Mouse (Mus musculus): Measurements from ENCODE around the gene Antxr2.

Gene Antxr2

GRCm38 (mm10) chr5:98030902-98031641 lies at the start of gene Antxr2:
Gene Antxr2 (minus strand): TSS chr5:98031043.
- no peak for DNase-seq (ENCODE audit: extremely low spot score, low read depth, low spot score)

DNA sequence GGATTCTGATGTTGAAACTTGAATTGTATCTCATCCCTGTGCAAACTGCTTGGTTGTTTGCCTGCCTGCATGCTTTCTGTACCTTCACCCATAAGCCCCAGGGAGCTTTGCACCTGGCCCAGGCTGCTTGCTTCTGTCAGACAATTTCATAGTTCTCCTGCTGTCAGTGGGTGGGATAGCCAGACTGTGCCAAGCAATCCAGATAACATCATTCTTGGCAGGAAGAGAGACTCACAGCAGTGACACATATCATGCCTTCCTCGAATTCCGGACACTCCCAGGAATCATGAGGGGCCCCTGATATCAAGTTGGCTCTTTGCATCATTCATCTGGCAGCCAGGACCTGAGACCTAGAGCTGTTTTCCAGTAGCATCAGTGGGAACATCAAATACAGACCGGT lies 45.8 kb upstream of the Antxr2 start:
- DNase-seq (ENCODE audit: extremely low spot score, low read depth, low spot score), result no peak

DNA sequence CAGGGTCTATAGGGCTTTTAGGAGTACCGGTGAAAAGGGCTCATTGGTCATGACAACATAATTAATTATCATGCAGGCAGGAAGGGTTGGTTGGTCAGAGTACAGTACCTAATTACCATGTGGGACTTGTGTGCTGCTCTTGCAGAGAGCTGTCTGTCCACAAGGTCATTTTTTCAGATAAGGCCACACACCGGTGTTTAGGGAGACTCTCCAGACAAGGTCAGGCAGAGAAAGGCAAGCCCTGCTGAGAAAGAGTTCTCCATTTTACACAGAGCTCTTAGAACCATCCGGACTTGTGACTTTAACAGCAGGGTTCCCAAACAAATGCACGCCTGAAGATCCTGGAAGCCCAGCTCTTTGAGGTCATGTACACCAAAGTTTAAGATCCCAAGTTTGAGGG lies 38.3 kb upstream of the Antxr2 start:
- DNase-seq (ENCODE audit: extremely low spot score, low read depth, low spot score), result no peak

- no peak for DNase-seq (ENCODE audit: extremely low spot score, low read depth, low spot score)
Observed at GRCm38 (mm10) chr5:98055275-98055674, 24.4 kb upstream of the Antxr2 start.

DNA sequence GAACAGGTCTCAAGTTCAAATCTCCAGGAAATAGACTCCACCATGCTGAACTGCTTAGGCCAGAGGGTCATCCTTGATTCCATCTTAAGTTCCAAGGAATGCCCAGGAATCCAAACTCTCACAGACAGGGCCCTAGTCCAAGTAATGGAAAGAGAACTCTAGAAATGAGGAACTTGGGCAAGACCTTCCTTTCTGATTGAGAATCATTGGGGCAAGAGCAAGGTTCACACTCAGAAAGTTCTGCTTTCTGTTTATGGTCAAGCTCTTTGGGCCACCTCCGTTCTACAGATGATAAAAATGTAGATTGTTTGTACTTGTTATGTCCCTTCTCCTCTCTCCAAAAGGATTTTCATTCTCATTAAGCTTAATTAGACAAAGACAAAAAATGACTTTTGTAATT lies 24.0 kb upstream of the Antxr2 start:
- no peak for DNase-seq (ENCODE audit: extremely low spot score, low read depth, low spot score)

DNA sequence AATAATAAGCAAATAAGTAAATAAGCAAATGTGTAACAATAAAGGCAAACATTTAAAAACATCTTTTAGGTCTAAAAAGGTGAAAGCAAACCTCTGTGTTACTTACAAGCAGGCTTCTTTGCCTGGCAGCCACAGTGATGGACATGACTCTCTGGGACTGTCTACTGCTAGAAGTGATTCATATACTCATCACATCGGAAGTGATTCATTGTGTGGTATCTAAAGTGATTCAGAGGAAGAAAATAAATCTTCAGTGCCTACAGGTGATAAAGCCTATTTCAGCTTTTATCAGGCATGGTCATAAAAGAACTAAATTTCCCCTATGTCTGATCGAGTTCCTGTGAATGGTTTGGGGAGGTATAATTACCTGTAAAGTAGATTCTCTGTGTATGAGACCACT lies 4.1 kb upstream of the Antxr2 start:
- DNase-seq (ENCODE audit: extremely low spot score, low read depth, low spot score), result no peak

DNA sequence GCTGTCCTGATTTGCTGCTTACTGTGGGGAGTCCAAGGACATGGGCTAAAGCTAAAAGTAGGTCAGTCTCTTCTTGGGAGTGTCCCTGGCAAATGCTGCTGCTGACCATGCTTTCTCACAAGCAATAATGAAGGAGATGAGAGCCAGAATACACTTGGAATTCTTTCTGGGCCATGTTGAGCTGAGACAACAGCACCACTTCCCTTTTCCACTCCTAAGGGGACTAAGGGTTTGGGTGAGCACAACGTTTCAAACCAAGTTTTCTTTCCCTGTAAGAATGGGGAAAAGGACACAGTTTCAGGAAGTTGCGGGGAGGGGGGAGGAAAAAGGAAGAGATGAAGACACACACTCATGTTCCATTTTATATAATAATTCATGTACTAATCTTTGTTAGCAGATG lies 3.4 kb upstream of the Antxr2 start:
- no peak for DNase-seq (ENCODE audit: extremely low spot score, low read depth, low spot score)

GRCm38 (mm10) chr5:98032803-98033420 lies 2.1 kb upstream of the Antxr2 start:
- DNase-seq (ENCODE audit: extremely low spot score, low read depth, low spot score), result no peak

- DNase-seq (ENCODE audit: extremely low spot score, low read depth, low spot score), result peak; percentile 41
Observed at GRCm38 (mm10) chr5:98030091-98030901, 547 bp downstream of the Antxr2 start.

DNA sequence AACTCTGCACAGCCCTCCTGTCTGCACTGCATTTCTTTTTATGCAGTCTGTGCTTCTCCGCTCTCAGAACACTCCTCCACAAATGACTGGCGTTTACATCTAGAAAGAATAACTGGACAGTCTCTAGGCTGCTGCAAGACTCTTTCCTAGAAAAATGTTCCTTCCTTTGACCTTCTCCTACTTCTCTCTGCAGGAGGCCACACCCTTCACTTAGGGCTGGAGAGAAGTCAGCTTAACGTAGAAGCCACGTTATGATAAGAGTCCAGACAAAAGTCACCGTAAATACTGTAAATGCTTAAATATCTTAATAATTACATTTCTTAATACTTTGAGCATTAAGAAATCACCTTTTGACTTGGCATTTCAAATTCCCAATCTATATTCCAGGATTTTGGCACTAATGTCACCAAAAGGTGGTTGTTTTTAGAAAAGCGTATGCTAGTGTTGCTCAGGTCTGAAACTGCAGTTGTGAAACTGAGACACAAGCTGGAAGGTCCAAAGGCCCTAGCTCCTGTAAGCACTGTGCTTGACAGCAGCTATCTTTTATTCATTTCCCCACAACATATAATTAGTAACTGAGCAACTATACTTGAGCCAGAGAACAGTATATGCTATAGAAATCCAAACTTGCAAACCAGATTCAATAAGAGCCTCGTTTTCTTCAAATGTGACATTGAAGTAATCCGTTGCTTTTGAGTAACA lies 3.0 kb downstream of the Antxr2 start:
- no peak for DNase-seq (ENCODE audit: extremely low spot score, low read depth, low spot score)

- no peak for DNase-seq (ENCODE audit: extremely low spot score, low read depth, low spot score)
Observed at GRCm38 (mm10) chr5:98025921-98026320, 4.9 kb downstream of the Antxr2 start.

- DNase-seq (ENCODE audit: extremely low spot score, low read depth, low spot score), result no peak
Observed at GRCm38 (mm10) chr5:98024545-98024944, 6.3 kb downstream of the Antxr2 start.

- no peak for DNase-seq (ENCODE audit: extremely low spot score, low read depth, low spot score)
Observed at GRCm38 (mm10) chr5:98021518-98021917, 9.3 kb downstream of the Antxr2 start.

DNA sequence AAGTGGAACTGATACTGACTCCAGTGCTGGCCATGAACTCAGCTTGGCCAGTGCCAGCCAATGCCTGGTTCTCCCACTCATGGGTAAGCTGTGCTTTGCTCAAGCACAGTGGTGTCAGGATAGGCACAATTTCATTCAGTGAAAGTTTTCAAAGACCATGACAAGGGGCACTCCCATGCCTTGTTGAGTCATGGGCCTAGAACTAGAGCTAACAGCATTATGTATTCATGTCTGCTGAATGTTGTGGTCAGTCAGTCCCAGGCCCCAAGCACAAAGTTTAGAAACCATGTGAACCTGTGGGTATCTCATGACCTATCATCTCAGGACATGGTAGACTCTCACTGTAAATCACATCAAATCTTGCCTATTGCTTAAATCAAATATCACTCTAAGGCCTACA lies 10.2 kb downstream of the Antxr2 start:
- DNase-seq (ENCODE audit: extremely low spot score, low read depth, low spot score), result no peak

GRCm38 (mm10) chr5:98019396-98019795 lies 11.4 kb downstream of the Antxr2 start:
- no peak for DNase-seq (ENCODE audit: extremely low spot score, low read depth, low spot score)

- no peak for DNase-seq (ENCODE audit: extremely low spot score, low read depth, low spot score)
Observed at GRCm38 (mm10) chr5:98018162-98018561, 12.7 kb downstream of the Antxr2 start.

DNA sequence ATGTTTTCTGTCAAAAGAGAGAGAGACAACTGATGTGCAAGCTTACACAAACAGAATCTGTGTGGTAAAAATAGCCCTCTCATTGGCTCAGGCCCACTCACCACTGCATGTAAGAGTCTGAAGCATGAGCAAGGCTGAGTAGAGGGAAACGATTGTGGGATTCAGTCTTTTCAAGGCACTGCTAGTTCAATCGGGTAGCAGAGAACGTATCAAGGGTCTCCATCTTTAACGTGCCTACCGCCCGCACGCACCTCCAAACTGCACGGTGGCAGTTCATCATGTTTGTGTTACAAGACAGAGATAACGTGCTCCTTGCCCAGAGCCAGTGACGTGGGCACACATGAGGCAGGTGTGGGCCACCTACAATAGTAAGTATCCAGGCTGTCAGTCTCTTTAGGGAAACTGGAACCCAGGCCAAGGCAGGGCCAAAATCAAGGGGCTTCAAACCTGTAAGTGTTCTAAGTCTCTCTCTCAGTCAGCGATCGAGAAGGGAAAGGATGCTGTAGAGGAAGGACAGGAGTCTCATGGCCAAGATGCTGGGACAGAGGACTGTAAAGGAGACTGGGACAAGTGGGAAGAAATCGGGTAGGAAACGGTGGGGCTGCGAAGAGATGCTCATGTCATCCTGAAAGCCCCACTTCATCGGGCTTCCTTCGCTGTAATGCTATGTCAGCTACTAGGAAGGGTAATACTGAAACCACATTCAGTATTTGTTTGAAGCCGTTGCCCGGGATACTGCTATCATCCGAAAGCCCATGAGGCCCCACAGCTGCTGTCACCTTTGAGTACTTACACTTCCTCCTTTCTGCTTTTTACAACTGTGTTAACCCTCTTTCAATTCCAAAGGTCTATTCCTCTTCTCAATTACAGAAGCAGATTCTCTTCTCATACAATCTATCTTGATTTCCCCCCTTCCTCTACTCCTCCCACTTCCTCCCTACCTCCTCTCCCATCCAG lies 14.3 kb downstream of the Antxr2 start:
- no peak for DNase-seq (ENCODE audit: extremely low spot score, low read depth, low spot score)

DNA sequence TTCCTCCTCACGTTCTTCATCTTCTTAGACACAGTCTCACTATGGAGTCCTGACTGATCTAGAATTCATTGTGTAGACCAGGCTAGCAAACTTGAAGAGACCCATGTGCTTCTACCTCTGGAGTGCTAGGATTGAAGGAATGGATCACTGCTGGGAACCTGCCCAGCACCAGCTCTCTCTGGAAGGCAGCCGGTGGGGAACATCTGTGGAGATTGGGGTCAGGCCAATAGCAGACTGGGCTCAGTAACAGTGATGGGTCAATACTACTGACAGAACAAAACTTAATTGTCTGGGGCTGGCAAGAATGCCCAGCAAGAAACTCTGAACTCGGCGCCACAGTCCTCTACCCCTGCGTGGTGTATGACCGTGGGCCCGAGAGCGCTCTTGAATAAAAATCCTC lies 25.1 kb downstream of the Antxr2 start:
- no peak for DNase-seq (ENCODE audit: extremely low spot score, low read depth, low spot score)

DNA sequence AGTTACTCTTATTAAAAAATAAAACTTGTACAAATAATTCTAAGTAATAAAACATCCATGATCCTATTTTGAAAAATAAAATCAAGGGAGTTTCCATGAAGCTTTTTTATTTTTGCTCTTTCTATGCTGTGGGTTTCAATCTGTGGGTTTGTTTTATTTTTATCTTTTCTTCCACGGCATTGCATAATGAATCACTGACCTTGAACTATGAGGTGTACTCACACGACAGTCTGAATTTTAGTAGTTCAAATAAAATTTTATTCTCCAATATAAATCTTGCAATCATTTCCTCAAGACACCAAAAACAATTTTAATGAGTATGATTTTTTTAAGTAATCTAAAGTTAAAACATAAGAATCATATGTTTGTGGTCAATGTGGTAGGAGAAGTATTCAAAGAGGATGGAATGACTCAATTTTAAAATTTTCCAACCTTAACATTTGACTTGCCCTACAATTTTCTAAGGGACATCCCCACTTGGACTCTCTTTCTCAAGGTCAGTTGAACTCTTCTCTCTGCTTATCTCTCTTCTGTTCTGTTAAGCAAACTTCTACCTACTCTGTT lies 31.5 kb downstream of the Antxr2 start:
- DNase-seq (ENCODE audit: extremely low spot score, low read depth, low spot score), result no peak
